Mouse (Mus musculus) heart, embryonic 15.5 days (tissue): ENCODE measurements at regions not wholly inside any gene's neighbourhood (a gene's known extent, or its start where the extent isn't known, plus 50 kb on each side); places are given as distances from the start of the nearest gene placed in this dataset.

Experiments
- ATAC-seq: fragments of 200-750 bp; cut with Nextera tagmentation; replicated peaks from 2 replicates; pipeline ENCODE4 v1.8.0; 2017; ENCODE audit warnings: low read depth, moderate TSS enrichment; ENCODE audit not compliant: insufficient number of reproducible peaks, insufficient read depth, low FRiP score
- H3K27ac ChIP-seq: fragments of 300-500 bp; sonication (generic); 2 replicates; pipeline ENCODE4 v1.5.1; 2015; ENCODE audit warnings: mild to moderate bottlenecking, inconsistent platforms
- H3K27me3 ChIP-seq: fragments of 300-500 bp; sonication (generic); 2 replicates; pipeline ENCODE4 v1.6.1; 2015; ENCODE audit warnings: inconsistent platforms
- H3K36me3 ChIP-seq: fragments of 300-500 bp; sonication (generic); 2 replicates; pipeline ENCODE4 v1.6.1; 2015; ENCODE audit warnings: mild to moderate bottlenecking, inconsistent platforms
- H3K4me1 ChIP-seq: fragments of 300-500 bp; sonication (generic); replicated peaks from 2 replicates; pipeline ENCODE4 v1.6.1; 2015; ENCODE audit warnings: inconsistent platforms
- H3K4me2 ChIP-seq: fragments of 300-500 bp; sonication (generic); 2 replicates; pipeline ENCODE4 v1.6.1; 2015; ENCODE audit warnings: inconsistent platforms, mild to moderate bottlenecking, moderate library complexity
- H3K4me3 ChIP-seq: fragments of 300-500 bp; sonication (generic); 2 replicates; pipeline ENCODE4 v1.5.1; 2015; ENCODE audit warnings: mild to moderate bottlenecking, inconsistent platforms
- H3K9ac ChIP-seq: fragments of 300-500 bp; sonication (generic); 2 replicates; pipeline ENCODE4 v1.6.1; 2015; ENCODE audit warnings: mild to moderate bottlenecking, inconsistent platforms
- H3K9me3 ChIP-seq: fragments of 300-500 bp; sonication (generic); replicated peaks from 2 replicates; pipeline ENCODE4 v1.6.1; 2016; ENCODE audit warnings: inconsistent platforms
- WGBS: fragments of 180-500 bp; shearing (Covaris S2); methylation state at CpG from one replicate; pipeline ENCODE4 v1.1.7; 2015; ENCODE audit warnings: mixed read lengths; 5-methylcytosine and 5-hydroxymethylcytosine counted together

DNA sequence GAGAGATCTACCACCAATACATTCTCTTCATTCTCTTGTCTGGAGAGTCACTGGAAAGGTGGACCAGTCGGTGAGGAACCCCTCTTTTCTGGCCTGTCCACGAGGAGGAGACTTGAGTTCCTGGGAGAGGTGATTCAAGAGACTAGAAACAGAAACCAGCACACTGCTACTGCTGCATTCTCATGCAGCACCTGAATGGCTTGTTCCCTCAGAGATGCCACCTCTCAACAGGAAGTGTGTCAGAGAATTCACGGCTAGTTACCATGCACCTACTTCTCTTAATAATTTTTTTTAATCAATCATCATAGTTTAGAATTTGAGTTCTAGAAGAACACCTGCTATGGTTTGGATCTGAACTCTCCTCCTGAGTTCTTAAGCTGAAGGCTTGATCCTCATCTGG lies 52.0 kb upstream of the Dynlrb2 start:
- no peak overlapping the region for H3K4me3 ChIP-seq
- no peak for ATAC-seq
- H3K9me3 ChIP-seq: no peaks in the 10 kb centered on the region
- WGBS: 69% methylated on average over 3 of the region's 3 CpGs
- H3K36me3 ChIP-seq: no peaks in the 10 kb centered on the region
- no peak overlapping the region for H3K27ac ChIP-seq
- no peak overlapping the region for H3K9ac ChIP-seq
- no peak overlapping the region for H3K4me2 ChIP-seq
- no peaks in the 10 kb centered on the region for H3K27me3 ChIP-seq
- H3K4me1 ChIP-seq: no peaks in the 10 kb centered on the region

DNA sequence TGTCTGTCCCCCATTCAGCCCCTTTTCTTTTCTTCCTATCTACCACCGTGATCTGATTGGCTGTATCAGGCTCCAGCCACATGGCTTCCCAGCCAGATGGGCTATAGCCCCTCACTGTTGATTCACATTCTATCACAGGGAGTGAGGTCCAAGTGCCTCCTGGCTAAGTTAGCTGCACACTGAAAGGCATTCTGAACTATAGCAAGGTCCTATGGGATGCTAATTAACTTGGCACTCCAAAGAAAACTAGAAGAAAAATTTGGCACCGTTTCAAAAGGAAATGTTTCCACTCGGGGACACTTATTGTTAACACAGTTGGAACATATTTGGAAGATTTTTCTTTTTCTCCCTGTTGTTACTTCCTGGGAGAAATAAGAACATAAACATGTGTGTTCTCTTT lies 53.4 kb upstream of the Dynlrb2 start:
- no peaks in the 10 kb centered on the region for H3K27me3 ChIP-seq
- no peaks in the 10 kb centered on the region for H3K36me3 ChIP-seq
- 67% methylated on average over 3 of the region's 3 CpGs for WGBS
- H3K4me2 ChIP-seq: no peak overlapping the region
- H3K9ac ChIP-seq: no peak overlapping the region
- no peak for ATAC-seq
- no peak overlapping the region for H3K4me3 ChIP-seq
- no peaks in the 10 kb centered on the region for H3K9me3 ChIP-seq
- H3K4me1 ChIP-seq: no peaks in the 10 kb centered on the region
- H3K27ac ChIP-seq: no peak overlapping the region

DNA sequence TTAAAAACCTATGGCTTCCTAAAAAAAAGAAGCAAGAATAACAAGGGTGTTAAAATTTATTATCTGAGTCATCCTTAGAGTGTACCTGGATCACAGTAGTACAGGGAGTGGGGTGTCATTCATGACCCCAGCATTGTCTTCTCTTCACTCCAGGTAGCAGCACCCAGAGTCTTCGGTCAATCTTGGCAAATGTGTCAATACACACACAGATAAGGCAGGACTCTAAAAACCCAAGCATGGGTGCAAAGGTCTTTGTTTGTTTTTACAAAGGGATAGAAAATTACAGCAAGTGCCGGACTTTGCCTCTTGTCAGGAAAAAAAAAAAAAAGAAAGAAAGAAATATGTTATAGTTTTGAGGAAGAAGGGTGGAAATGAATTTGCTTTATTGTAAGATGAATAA lies 57.3 kb upstream of the Dynlrb2 start:
- 62% methylated on average over 2 of the region's 2 CpGs for WGBS
- Histone ChIP-seq H3K27ac (no peak overlapping the region), H3K9ac (no peak overlapping the region), H3K4me2 (no peak overlapping the region), H3K4me1 (no peaks in the 10 kb centered on the region), H3K36me3 (no peaks in the 10 kb centered on the region), H3K4me3 (no peak overlapping the region), H3K27me3 (no peaks in the 10 kb centered on the region), H3K9me3 (no peaks in the 10 kb centered on the region)
- ATAC-seq: no peak

DNA sequence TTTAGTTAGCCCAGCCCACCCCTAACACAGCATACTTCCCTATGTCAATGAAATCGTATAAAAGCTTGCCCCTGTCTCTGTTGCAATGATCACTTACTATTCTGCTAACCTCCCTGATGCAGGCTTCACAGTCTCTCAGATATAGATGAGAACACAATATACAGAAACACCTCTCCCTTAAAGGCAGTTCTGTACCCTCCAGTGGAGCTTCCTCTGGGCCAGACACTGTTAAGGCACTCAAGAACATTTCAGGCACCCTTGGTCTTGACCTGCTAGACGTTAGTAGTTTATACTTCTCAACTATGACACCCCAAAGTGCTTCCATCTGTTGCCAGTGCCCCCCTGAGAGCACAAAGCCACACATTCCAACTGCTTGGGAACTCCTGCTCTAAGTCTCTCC lies 61.9 kb upstream of the Dynlrb2 start:
- H3K4me2 ChIP-seq: no peak overlapping the region
- 34% methylated on average over 2 of the region's 2 CpGs for WGBS
- ATAC-seq: no peak
- no peaks in the 10 kb centered on the region for H3K9me3 ChIP-seq
- peaks cover 11% of the 10 kb centered on the region; the same call in 1 of the 2 replicates for H3K27me3 ChIP-seq
- H3K4me3 ChIP-seq: no peak overlapping the region
- no peak overlapping the region for H3K9ac ChIP-seq
- no peaks in the 10 kb centered on the region for H3K36me3 ChIP-seq
- no peak overlapping the region for H3K27ac ChIP-seq
- H3K4me1 ChIP-seq: no peaks in the 10 kb centered on the region

DNA sequence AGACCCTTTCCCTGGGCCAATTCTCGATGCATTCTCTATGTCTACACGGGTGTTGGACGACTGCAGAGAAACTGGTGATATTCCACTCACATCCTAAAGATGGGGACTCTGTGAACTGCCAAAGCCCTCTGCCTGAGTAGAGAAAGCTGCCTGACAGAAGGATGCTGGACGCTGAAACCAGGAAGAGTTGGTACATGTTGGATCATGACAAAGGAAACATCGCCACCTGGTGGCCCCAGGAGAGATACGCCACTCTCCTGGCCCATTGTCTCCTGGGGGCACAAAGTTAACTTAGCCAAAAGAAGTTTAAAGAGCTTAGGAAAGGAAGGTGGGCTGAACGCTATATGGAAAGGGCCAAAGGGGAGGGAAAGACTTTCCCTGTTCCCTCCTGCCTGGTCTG lies 65.9 kb upstream of the Dynlrb2 start:
- Histone ChIP-seq H3K36me3 (no peaks in the 10 kb centered on the region), H3K27me3 (peaks cover 14% of the 10 kb centered on the region; the same call in 1 of the 2 replicates), H3K27ac (no peak overlapping the region), H3K4me3 (no peak overlapping the region), H3K9ac (no peak overlapping the region), H3K4me2 (no peak overlapping the region), H3K4me1 (no peaks in the 10 kb centered on the region), H3K9me3 (no peaks in the 10 kb centered on the region)
- no peak for ATAC-seq
- WGBS: 14% methylated on average over 7 of the region's 7 CpGs

DNA sequence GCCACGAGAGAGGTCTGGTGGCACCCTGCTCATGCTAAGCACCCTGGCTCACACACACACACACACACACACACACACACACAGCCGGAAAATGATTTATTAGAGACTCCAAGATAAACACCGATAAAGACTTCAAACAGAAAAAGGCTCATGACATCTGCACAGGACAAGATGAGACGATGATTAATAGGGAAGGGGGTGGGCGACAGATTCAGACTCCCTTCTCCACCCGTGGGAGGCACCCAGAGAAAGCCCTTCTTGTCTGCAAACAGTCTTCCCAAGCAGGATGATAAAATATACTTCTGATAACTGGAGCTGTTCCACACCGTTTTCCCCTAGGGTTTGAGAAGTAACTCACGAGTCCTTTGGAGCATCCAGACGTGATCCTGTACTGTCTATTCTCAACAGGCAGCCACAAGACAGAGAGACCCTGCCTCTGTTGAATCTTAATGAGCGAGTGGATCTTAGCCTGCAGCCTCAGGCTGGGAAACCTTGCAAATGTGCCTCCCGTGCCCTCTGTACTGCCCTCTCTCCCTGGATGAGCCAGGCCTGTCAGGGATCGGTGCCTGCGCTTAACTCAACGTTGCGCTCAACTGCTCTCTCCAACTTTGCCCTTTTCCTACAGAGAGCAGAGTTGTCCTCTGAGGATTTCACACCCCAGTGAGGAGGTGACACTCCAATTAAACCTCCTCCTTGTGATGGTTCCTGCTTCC lies 69.3 kb upstream of the Dynlrb2 start:
- H3K9ac ChIP-seq: no peak overlapping the region
- WGBS: 51% methylated on average over 15 of the region's 15 CpGs

DNA sequence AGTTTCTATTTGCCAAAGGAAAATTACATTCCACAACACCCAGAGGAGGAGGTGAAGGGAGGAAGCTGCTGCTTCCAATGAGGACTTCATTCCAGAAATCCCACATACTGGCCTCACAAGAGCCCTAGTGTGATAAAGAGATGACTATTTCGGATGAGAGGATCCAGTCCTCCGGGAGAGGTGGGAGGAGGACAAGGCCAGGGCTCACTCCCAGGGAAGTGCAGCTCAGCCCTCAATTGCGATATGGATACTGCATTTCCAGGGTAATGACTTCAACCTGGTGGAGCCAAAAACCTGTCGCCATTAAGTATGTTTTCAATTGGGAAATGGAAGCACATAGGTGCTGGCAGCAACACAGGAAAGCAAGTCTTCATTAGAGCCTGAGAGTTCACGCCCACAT lies 74.7 kb upstream of the Dynlrb2 start:
- Histone ChIP-seq H3K27ac (no peak overlapping the region), H3K4me3 (no peak overlapping the region), H3K36me3 (no peaks in the 10 kb centered on the region), H3K27me3 (no peaks in the 10 kb centered on the region), H3K9me3 (no peaks in the 10 kb centered on the region), H3K4me1 (no peaks in the 10 kb centered on the region), H3K4me2 (no peak overlapping the region), H3K9ac (no peak overlapping the region)
- WGBS: 48% methylated on average over 5 of the region's 5 CpGs
- ATAC-seq: 0 out of 2 replicates have a peak, but pooled peaks have one; percentile 35

More for the DNA sequence above, 69.3 kb upstream of the Dynlrb2 start:
- no peaks in the 10 kb centered on the region for H3K36me3 ChIP-seq
- no peak for ATAC-seq
- H3K27me3 ChIP-seq: peaks cover 9% of the 10 kb centered on the region; the same call in 1 of the 2 replicates
- H3K4me2 ChIP-seq: no peak overlapping the region
- no peak overlapping the region for H3K4me3 ChIP-seq
- no peaks in the 10 kb centered on the region for H3K9me3 ChIP-seq
- no peak overlapping the region for H3K27ac ChIP-seq
- H3K4me1 ChIP-seq: no peaks in the 10 kb centered on the region

DNA sequence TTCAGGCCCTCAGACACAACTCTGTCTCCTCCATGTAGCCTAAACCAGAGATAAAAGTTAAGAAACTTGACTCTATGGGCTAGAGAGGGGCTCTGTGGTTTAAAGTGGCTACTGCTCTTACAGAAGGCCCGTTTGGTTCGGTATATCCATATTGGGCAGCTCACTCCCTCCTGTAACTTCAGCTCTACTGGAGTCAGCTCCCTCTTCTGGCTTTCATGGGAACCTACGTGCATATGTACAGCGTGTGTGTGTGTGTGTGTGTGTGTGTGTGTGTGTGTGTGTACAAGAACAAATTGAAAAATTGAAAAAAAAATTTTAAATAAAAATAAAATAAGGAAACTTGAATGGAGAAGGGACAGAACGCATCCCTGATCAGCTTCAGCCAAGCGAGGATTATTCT lies 75.1 kb upstream of the Dynlrb2 start:
- Histone ChIP-seq H3K27me3 (no peaks in the 10 kb centered on the region), H3K27ac (no peak overlapping the region), H3K36me3 (no peaks in the 10 kb centered on the region), H3K4me2 (no peak overlapping the region), H3K4me1 (no peaks in the 10 kb centered on the region), H3K4me3 (no peak overlapping the region), H3K9ac (no peak overlapping the region), H3K9me3 (no peaks in the 10 kb centered on the region)
- ATAC-seq: no peak
- WGBS: 63% methylated on average over 6 of the region's 6 CpGs

DNA sequence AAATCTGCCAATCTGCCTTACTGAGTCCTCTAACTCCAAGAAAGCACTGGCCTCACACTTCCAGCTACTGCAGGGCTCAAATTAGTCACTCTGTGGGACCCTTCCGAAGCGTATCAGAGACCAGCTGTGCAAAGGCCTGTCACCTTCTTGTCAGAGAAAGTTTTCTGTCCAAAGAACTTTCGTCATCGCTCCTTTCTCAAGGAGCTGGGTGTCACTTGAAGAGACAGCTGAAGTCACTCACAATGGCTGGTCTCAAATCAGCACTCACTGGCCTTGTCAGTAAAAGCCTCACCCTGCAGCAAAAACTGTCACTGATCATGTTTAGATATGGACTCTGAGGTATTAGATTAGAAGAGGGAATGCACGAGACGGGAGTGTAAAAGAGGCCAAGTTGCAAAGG lies 81.9 kb upstream of the Dynlrb2 start:
- no peak for ATAC-seq
- 31% methylated on average over 6 of the region's 6 CpGs for WGBS

DNA sequence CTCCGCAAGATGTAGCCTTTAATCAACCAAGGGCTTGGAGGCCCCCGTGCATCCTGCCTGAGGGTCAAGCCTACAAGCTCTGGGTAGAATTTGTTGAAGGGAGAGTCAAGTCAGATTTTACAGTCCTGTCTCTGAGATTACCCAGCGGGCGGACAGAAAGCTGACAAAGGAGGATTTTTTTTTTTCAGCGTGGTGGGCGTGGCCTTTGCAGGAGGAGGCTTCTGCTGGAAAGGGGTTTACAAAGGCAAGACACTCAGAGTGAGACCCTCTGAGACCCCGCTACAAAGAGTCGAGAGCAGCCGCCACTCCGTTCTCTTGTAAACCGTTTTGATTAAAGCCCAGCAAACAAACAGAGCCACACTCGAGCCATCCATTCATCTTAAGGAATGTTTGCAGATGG lies 92.1 kb upstream of the Dynlrb2 start:
- Histone ChIP-seq H3K36me3 (no peaks in the 10 kb centered on the region), H3K27me3 (0 out of 2 replicates have a peak, but pooled peaks cover 10% of the 10 kb centered on the region), H3K27ac (no peak overlapping the region), H3K4me2 (no peak overlapping the region), H3K9me3 (no peaks in the 10 kb centered on the region), H3K4me3 (no peak overlapping the region), H3K9ac (no peak overlapping the region), H3K4me1 (no peaks in the 10 kb centered on the region)
- no peak for ATAC-seq
- 41% methylated on average over 12 of the region's 12 CpGs for WGBS

More for the DNA sequence above, 81.9 kb upstream of the Dynlrb2 start:
- Histone ChIP-seq H3K9me3 (no peaks in the 10 kb centered on the region), H3K4me2 (no peak overlapping the region), H3K4me1 (no peaks in the 10 kb centered on the region), H3K9ac (no peak overlapping the region), H3K4me3 (no peak overlapping the region), H3K27ac (no peak overlapping the region), H3K36me3 (no peaks in the 10 kb centered on the region), H3K27me3 (no peaks in the 10 kb centered on the region)

DNA sequence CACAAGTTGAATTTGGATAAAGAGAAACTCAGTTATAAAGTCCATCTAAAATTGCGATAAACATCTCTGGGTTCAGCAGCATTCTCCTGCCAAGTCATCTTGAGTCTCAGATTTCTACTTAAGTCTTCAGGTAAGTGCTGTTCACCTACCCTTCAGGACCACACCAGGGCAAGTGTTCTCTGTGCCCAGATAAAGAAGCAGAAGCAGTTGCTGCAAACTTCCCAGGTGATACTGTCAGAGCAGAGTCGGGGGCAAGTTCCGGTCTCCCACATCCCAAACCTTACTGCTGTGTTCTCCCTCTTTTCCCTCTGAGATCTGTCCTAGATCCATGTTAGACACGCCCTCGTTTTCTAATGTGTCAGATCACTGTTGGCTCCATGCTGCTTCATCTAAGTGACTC lies 94.7 kb upstream of the Dynlrb2 start:
- no peaks in the 10 kb centered on the region for H3K4me1 ChIP-seq
- no peak overlapping the region for H3K27ac ChIP-seq
- H3K9ac ChIP-seq: no peak overlapping the region
- 0 out of 2 replicates have a peak, but pooled peaks cover 10% of the 10 kb centered on the region for H3K27me3 ChIP-seq
- no peaks in the 10 kb centered on the region for H3K36me3 ChIP-seq
- ATAC-seq: no peak
- 70% methylated on average over 5 of the region's 5 CpGs for WGBS
- no peak overlapping the region for H3K4me2 ChIP-seq
- no peak overlapping the region for H3K4me3 ChIP-seq
- H3K9me3 ChIP-seq: no peaks in the 10 kb centered on the region

DNA sequence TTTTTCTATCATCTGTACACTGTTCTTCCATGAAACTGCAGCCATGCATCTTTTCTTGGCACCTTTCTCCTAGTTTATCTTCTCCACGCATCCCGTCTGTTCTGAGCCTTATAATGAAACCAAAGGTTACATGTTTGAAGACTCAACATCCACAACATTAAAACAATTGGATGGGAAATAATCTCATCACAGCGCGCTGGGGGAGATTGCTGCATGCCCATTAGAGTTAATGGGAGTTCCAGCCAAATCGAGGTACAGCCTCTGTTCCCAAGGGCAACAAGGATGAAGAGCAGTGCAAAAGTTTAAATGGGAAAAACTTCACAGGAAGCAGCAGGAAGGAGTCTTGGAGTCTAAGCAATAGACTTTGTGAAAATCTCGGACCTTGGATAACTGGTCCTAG lies 95.8 kb upstream of the Dynlrb2 start:
- Histone ChIP-seq H3K4me2 (no peak overlapping the region), H3K27ac (no peak overlapping the region), H3K4me3 (no peak overlapping the region), H3K4me1 (no peaks in the 10 kb centered on the region), H3K9me3 (no peaks in the 10 kb centered on the region), H3K36me3 (no peaks in the 10 kb centered on the region), H3K9ac (no peak overlapping the region), H3K27me3 (0 out of 2 replicates have a peak, but pooled peaks cover 10% of the 10 kb centered on the region)
- 81% methylated on average over 6 of the region's 6 CpGs for WGBS
- no peak for ATAC-seq
